16 mouse cellular contexts compared by ENCODE assay signal in genomic region chr6:76979247-76979850, GRCm38 (mm10).
DNase-seq lines count a peak whose midpoint lies in the region; ATAC-seq and TF ChIP-seq lines count a peak whose summit lies in the region.
"Had no signal": no experiment of that assay in that cellular context is flagged by ENCODE, and none has a peak within 500 bp of the region (broad histone marks: within the 10 kb centered on the region; RNA-seq: fewer than 3 reads in every experiment).

No protein-coding gene starts in this region.

- DNase-seq in cerebellum, adult 2 months, result peak; percentile 9 to 18
- DNase-seq in kidney, postnatal 0 days (ENCODE audit: low spot score), result no peak
- DNase-seq in kidney, postnatal 14 days, result no peak
- peak; percentile 1 for DNase-seq in lung, postnatal 36 days
- DNase-seq in lung, postnatal 25 days (ENCODE audit: low spot score), result no peak
- DNase-seq in urinary bladder, postnatal 25 days (ENCODE audit: low spot score), result peak; percentile 14
- DNase-seq: gastrocnemius, postnatal 36 days; heart, postnatal 36 days; right cerebral cortex, adult 18-20 months had no signal

- no peaks in the 10 kb centered on the region for H3K36me3 ChIP-seq in kidney, postnatal 0 days (ENCODE audit: insufficient read depth, low read length)
- H3K36me3 ChIP-seq: liver, embryonic 15.5 days had no signal

- no peak overlapping the region for H3K27ac ChIP-seq in cerebellum, adult 2 months (ENCODE audit: insufficient read depth, low read length)
- H3K27ac ChIP-seq in kidney, postnatal 0 days, result no peak overlapping the region
- H3K27ac ChIP-seq: liver, embryonic 15.5 days; macrophage; midbrain, embryonic 13.5 days had no signal

- WGBS in cerebellum, adult 2 months, result 58% methylated on average over 5 of the region's 5 CpGs
- 70% methylated on average over 5 of the region's 5 CpGs for WGBS in kidney, postnatal 0 days

- no peak overlapping the region for H3K4me3 ChIP-seq in cerebellum, adult 2 months (replicated peaks; ENCODE audit: insufficient read depth, low read depth, low read length)
- H3K4me3 ChIP-seq in kidney, postnatal 0 days (replicated peaks; ENCODE audit: low read depth, low read length), result no peak overlapping the region
- H3K4me3 ChIP-seq: liver, embryonic 15.5 days; midbrain, embryonic 13.5 days had no signal

- TF ChIP-seq CTCF in cerebellum, adult 2 months (IDR thresholded peaks at IDR 0.05; ENCODE audit: borderline replicate concordance, insufficient read depth, low read depth, low read length), result no peak
- no peak for TF ChIP-seq CTCF in kidney, postnatal 0 days (IDR thresholded peaks at IDR 0.05; ENCODE audit: low read depth)

- H3K9ac ChIP-seq in kidney, postnatal 0 days (ENCODE audit: low read depth, low read length), result no peak overlapping the region
- H3K9ac ChIP-seq: liver, embryonic 15.5 days; midbrain, embryonic 13.5 days had no signal

- ATAC-seq in cerebellum, adult (ENCODE audit: insufficient number of reproducible peaks, low FRiP score, low TSS enrichment), result no peak
- ATAC-seq in kidney, postnatal 0 days (replicated peaks; ENCODE audit: low FRiP score, low read depth), result peak; percentile 36; the same call in 1 of the 2 replicates
- ATAC-seq in CD4-positive, CD25-positive, alpha-beta regulatory T cell, adult 4 months, result no peak
- ATAC-seq: midbrain, embryonic 13.5 days; Patski had no signal

- H3K4me2 ChIP-seq in kidney, postnatal 0 days (ENCODE audit: low read length), result no peak overlapping the region
- H3K4me2 ChIP-seq: heart, embryonic 11.5 days; liver, embryonic 15.5 days; midbrain, embryonic 13.5 days had no signal

- H3K27me3 ChIP-seq in cerebellum, adult 2 months (ENCODE audit: control insufficient read depth, insufficient read depth, low read length), result no peaks in the 10 kb centered on the region
- no peaks in the 10 kb centered on the region for H3K27me3 ChIP-seq in kidney, postnatal 0 days (ENCODE audit: insufficient read depth, low read length)
- H3K27me3 ChIP-seq: liver, embryonic 15.5 days; midbrain, embryonic 13.5 days; Patski had no signal

- no peaks in the 10 kb centered on the region; the same call in 1 of the 2 replicates for H3K9me3 ChIP-seq in kidney, postnatal 0 days (replicated peaks; ENCODE audit: low read length)
- H3K9me3 ChIP-seq: liver, embryonic 15.5 days; midbrain, embryonic 13.5 days had no signal

- peaks cover 3% of the 10 kb centered on the region; the same call in 1 of the 2 replicates for H3K4me1 ChIP-seq in cerebellum, adult 2 months (ENCODE audit: control insufficient read depth, insufficient read depth, low read length)
- no peaks in the 10 kb centered on the region for H3K4me1 ChIP-seq in kidney, postnatal 0 days (replicated peaks; ENCODE audit: insufficient read depth, low read length)
- H3K4me1 ChIP-seq: liver, embryonic 15.5 days had no signal

- TF ChIP-seq POLR2A in cerebellum, adult 2 months (IDR thresholded peaks at IDR 0.05; ENCODE audit: borderline replicate concordance, insufficient read depth, low read length), result no peak

Comparison
In these comparisons a context has a peak if more than half of its experiments do, and no peak if none do; other contexts are left out.
1. DNase-seq: peak in cerebellum, adult 2 months (2 of 2), lung, postnatal 36 days (single experiment) and urinary bladder, postnatal 25 days (single experiment); none in kidney, postnatal 0 days (single experiment), kidney, postnatal 14 days (single experiment) and lung, postnatal 25 days (single experiment).